Mouse (Mus musculus): ENCODE results near the gene 9930111J21Rik1.
"Not testable (repeated sequence)": the region's sequence is repeated elsewhere in the genome, so short reads cannot be mapped to it uniquely, and the experiment has no call there.

- not testable (repeated sequence) for TF ChIP-seq MAFK (IDR thresholded peaks at IDR 0.05; ENCODE audit: insufficient read depth, low read depth, low read length); ZC3H11A (IDR thresholded peaks at IDR 0.05; ENCODE audit: borderline replicate concordance, low read depth, low read length)
Observed at GRCm38 (mm10) chr11:48900654-48901566, 78.3 kb downstream of the 9930111J21Rik1 start.
